Mouse (Mus musculus): ENCODE results near the gene Olfr424.
A peak's percentile ranks its signal among the peaks of the same experiment; 100 is the strongest.

The Olfr424 gene

DNA sequence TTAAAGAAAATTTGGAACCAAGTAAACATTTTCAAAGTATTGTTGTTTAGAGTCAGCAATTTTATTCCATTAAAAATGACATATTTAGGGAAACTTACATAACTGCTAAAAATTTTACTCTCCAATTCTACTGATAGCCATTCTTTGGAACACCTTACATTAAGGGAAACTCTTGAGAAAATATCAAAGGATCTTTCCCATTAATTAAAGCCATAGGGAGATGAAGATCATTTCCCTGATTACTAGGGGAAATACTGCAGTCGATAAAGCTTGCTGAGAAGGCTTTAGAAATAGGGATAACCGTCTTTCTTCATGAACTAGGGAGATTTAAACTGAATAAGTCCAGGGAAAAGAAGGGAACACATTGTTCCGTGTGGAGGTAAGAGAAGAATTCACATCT, at the start of gene Olfr424:
TSS of gene Olfr424 (plus strand) at position 301 of the 400 bp plus-strand sequence.
- no peak for DNase-seq

DNA sequence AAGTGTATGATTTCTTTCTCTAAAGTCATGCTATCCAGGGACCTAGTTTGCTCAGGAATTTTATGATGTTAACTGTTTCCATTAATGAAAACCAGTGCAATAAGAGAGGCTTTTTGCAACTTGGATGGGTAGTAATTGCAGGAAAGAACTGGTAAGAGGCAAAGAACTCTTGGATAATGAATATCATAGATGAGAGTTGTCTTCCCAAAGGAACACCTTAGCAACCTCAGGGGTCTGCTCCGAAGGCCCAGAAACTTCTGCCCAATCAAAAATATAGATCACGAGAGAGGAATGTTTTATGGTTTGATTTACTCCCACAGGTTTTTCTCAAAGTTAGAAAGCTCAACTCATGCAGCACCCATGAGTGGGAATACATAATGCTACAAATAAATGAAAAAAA, 47.3 kb upstream of the Olfr424 start, which contains the start of gene Olfr429:
TSS of gene Olfr429 (plus strand) at position 301 of the 400 bp plus-strand sequence.
- DNase-seq: no peak

DNA sequence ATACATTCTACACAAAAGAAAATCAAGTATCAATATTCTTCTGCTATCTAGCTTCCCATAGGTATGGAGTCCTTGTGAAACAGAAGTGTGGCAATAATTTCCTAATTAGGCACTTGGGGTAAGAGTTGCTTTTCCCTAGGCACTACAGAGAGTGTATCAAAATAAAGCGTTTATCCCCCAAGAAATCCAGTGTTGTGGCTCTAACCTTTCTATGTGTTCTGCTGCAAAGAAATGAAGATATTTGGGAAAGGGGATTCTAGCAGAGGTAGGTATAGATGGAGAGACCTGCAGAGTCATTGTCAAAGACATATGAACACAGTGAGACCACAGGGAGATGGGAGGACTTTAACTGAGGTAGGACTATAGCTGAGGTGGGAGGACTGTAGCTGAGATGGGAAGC, 34.7 kb upstream of the Olfr424 start, which contains the start of gene Olfr427:
TSS of gene Olfr427 (plus strand) at position 301 of the 400 bp plus-strand sequence.
- DNase-seq: no peak

DNA sequence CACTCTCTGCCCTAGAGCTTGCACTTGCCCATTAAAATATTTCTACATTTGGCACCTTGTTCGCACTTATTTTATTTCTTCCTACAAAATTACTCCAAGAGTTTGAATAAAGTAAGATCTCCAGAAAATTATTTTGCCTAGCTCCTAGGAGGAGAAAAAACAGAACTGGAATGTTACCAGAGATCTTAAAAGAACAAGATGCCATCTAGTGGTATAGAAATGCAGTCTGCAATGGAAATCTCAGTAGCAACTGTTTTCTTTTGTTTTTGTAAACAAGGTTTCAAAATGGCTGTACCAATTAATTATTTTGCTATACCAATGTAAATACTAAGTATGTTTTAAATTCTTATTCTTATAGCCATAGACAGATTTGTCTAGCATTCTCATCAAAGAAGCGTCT, 27.6 kb upstream of the Olfr424 start:
- peak; percentile 8 for DNase-seq

DNA sequence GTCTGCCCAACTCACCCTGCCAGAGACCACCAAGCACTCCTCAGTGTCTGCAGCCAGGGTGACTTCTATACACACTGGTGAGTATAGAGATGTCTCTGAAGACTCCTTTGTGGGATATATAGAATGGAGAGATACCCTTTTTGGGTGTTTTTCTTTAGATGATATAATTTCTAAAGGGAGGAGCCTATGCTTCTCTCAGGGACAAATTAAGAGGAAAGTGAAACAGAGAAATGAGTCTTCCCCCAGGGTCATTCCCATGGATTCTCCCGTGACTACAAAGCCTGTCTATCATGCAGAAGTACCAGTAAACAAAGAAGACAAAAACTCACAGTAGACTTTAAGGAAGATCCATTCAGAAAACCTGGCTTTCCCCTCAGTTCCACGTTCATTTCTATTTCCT, 10.3 kb upstream of the Olfr424 start, which contains the start of gene Olfr231:
TSS of gene Olfr231 (minus strand) at position 101 of the 400 bp plus-strand sequence.
- DNase-seq: no peak

DNA sequence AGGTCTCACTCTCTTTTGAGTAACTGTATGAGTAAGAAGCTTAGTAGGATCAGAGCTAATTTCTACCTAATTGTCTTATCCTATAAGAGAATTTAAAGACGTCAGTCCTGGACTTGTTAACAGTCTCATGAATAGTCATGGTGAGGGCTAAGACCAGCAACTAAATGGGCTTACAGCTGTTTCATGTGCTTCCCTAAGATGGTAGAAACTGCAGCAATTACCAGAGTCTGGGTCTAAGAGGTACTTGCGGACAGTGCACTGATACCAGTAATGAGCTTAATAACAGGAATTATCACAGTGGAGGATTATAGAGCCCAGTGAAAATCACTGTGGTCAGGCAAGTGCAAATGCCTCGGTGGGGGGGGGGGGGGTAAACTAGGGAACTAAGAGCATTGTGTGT, 682 bp downstream of the Olfr424 start:
- peak; percentile 79 for DNase-seq

DNA sequence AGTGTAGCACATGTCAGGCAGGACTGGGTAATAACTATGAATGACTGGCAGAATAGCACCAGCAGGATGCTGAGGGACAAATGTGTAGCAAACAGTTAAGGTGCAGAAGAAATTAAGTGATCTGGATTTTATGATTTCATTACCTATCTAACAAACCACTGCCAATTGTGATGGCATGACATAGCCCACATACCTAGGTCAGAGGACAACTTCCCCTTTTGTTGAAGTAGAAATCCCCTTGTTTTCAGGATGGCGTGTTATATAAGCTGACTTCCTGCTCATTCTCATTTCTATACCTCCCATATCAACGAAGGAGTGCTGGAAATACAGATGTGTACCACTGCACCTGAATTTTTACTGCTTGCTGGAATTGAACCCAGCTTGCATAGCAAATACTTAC, 10.1 kb downstream of the Olfr424 start:
- no peak for DNase-seq

DNA sequence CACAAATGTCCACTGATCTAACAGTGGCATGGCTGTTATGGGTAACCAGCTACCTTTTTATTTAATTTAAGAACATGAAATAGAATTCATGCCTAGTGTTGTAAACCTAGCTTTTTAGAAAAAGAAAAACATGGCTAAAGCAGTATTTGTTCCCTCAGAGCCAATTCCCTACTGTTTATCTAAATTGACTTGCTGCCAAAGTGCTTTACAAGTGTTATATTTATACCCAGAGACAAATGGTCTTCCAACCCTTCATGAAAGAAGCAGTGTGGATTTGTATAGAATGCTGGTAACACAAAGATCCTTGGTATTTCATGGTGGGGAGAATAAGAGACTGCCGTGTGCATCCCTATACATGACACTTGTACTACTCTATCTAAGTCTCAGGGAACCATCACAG, 15.4 kb downstream of the Olfr424 start:
- DNase-seq: no peak

DNA sequence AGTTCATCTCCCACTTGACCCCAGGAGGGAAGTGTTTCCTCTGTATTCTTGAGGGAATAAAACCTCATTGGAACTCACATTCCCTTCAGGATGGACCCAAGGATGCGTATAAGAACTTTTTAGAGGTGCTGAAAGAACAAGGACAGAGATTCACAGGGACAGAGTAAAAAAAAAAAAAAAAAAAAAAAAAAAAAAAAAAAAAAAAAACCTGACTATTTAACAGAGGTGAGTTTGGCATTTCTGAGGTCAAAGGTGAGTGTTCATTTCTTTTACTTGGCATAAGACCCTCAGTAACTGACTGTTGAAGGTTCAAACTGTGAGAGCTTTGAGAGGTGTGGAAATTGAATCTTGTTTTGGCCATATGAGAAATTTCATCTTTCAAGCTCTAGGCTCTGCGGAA, 18.0 kb downstream of the Olfr424 start:
- DNase-seq: no peak

DNA sequence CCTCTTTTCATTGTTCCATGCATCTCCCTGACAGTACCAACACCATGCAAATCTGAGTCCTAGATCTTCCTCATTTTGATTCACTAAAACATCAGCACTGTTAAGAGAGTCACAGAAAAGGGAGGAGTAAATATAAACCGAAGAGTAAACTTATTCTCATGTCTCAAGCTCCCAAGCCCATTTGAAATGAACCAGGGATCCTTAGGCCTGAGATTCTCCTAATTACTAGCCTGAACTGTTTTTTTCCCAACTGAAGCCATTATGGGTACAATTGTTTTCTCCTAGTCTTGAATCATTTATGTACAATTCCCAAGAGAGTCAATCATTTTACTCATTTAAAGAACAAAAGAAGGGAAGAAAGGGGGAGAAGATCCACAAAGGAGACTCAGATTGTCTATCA, 24.0 kb downstream of the Olfr424 start, which contains the start of gene Olfr420:
TSS of gene Olfr420 (plus strand) at position 301 of the 400 bp plus-strand sequence.
- DNase-seq: no peak

DNA sequence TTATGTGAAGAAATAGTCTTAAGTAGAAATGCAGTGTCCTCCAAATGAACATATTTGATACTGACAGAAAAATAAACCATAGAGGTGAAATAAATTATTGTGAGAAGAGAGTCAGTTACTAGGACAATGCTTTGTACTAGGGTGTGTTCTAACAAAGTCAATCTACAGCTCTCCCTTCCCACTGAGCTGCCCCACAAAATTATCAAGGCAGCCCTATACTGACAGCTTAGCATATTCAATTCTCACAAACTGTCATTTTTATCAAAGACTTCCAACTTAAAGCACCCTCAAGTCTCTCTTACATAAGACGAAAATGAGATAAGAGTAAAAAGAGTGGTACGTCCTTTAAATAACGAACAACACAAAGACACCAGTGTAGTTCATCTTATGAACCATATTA, 26.3 kb downstream of the Olfr424 start:
- DNase-seq: no peak

DNA sequence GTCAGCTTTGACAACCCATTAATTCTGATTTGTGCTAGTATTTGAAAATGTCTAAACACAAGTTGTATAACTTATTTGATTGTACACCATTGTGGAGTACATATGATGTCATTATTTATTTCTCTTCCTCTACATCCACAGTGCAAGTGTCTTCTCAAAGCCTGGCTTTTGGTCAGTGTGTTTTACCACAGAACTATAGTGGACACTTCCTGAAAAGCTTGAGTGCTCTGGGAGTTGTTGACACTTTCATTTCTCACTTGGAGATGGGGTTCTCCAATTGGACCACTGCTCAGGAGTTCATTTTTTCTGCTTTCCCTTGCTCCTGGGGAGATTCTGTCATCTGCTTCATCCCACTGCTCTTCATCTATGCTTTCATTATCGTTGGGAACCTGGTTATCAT, 27.2 kb downstream of the Olfr424 start:
- DNase-seq: no peak

DNA sequence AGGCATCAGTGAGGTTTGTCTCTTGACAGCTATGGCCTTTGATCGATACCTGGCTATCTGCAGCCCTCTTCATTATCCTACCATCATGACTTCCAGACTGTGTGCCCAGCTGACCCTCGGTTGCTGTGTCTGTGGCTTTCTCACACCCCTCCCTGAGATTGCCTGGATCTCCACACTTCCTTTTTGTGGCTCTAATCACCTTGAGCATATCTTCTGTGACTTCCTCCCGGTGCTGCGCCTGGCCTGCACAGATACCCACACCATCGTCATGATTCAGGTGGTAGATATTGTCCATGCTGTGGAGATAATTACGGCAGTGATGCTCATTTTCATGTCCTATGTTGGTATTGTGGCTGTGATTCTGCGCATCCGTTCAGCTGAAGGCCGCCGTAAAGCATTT, 27.8 kb downstream of the Olfr424 start:
- DNase-seq: no peak

DNA sequence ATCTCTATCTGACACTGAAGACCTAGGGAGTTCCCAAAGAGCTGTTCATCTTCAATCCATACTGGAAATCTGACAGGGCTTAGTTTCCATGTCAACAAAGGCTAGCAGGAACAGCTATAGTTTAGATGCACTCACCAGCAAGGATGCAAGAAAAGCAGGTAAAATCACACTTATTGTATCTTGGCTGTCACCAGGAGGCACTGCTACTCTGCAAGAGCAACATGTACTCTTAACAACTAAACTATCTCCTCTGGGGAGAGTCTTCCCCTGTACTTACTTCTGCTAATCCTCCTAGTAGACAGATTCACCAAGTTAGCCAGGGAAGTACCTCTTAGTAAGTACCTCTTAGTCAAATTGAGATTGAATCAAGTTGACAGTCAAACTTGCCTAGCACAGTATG, 37.7 kb downstream of the Olfr424 start:
- no peak for DNase-seq

DNA sequence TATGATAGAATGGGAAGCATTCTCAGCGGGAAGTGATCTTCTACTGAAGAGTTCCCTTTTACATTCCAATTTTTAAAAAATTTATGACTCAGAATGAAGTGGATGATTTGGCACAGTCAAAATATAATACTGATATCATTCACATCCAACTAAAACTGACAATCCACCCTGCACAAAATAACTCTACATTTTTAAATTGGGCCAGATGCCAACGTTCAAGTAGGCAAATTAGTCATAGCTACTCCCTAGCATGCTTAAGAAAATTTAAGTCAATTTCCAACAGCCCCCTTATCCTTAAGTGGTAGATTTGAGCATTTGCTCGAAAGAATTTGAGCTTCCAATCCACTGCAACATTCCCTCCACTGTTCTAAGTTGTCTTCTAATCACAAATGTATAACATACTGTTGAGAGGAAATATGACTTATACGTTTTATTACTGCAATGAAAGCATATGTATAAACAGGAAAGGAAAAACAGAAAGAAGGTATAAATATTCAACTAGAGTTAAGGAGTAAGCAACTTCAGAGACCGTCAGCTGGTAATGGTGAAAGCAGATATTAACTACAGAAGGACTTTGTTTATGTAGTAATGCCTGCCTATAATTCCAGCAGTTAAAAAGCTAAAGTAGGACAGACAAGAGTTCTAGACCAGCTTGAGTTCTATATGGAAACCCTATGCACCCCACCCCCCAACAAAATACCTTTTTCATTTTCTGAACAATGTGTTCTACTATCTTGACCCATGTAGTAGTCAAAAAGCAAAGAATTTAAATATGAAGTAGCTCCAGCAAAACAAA, 39.6 kb downstream of the Olfr424 start:
- no peak for DNase-seq

DNA sequence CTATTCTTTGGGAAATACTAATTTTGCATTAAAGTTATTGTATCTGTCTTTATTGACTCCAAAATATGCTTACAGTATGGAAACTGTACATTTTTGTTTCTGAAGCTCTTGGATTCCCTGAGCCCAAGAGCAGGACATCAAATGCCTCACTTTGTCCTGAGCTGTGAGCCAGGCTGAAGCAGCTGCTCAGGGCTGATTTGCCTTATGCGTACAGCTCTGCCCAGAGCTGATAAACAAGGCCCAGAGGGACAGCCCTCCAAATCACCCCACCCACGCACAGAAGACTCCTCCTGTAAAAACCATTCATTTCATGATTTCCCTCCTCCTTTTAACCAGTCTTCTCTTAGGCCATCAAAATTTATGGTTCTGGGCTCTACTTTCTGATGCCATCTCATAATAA, 40.2 kb downstream of the Olfr424 start:
- DNase-seq: no peak

DNA sequence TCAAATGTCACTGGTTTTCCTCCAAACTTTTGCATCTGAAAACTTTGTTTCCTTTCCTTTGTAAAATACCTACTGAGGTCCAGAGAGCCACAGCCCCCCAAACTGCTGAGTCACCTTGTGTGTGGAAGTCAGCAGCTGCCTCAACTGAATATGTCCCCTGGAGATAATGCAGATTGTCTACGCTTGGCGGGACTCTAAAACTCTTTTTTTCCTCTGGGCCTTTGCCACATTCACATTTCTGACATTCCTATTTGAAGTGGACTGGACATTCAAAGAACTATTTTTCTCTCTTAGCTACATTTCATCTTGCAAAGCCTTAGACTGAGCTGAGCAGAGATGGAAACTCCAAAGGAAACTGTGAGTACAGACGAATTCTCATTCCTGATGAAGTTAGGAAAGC, 41.3 kb downstream of the Olfr424 start, which contains the start of gene Spta1:
TSS of gene Spta1 (plus strand) at position 172 of the 400 bp plus-strand sequence.
- DNase-seq: no peak
